Mouse (Mus musculus): ENCODE results near the gene Prkca. TPM values are rescaled to one million over a fixed set of nuclear protein-coding genes. Genes with fewer than 3 reads are reported as not detected.

Gene Prkca
- total and polyA plus RNA-seq, 3 experiments, result 15.3 to 30.9 (median 19.9) TPM

- no peak for DNase-seq (ENCODE audit: low read depth, low spot score)
- Histone ChIP-seq H3K36me3 (ENCODE audit: control insufficient read depth in 1 of 2, insufficient read depth in 2 of 2, low read length in 2 of 2) (peaks cover 0 to 20% of the 10 kb centered on the region in 2 experiments; a peak in 2 of 4 replicates), H3K9ac (ENCODE audit: control insufficient read depth, low read depth, low read length, poor library complexity, severe bottlenecking) (no peak overlapping the region), H3K27ac (ENCODE audit: control insufficient read depth, low read depth, low read length) (no peak overlapping the region), H3K4me1 (ENCODE audit: control insufficient read depth in 1 of 2, insufficient read depth in 2 of 2, low read length in 2 of 2) (peaks cover 3 to 5% of the 10 kb centered on the region in 2 experiments; a peak in 3 of 4 replicates), H3K79me2 (ENCODE audit: control insufficient read depth, insufficient read depth, low read length, poor library complexity) (peaks cover 1% of the 10 kb centered on the region; the same call in 1 of the 2 replicates), H3K27me3 (ENCODE audit: control insufficient read depth in 1 of 2, insufficient read depth in 2 of 2, low read length in 2 of 2) (no peaks in the 10 kb centered on the region), H3K4me3 (ENCODE audit: control insufficient read depth in 1 of 2, insufficient read depth in 1 of 2, low read depth in 2 of 2, low read length in 2 of 2) (no peak overlapping the region), H3K9me3 (replicated peaks; ENCODE audit: insufficient read depth, low read length) (no peaks in the 10 kb centered on the region)
- TF ChIP-seq GATA1 (IDR thresholded peaks at IDR 0.05; ENCODE audit: low read depth, low read length) (no peak), BHLHE40 (IDR thresholded peaks at IDR 0.05; ENCODE audit: borderline replicate concordance, low read depth, low read length) (no peak), E2F4 (IDR thresholded peaks at IDR 0.05; ENCODE audit: borderline replicate concordance, low read depth, low read length) (no peak), CTCF (IDR thresholded peaks at IDR 0.05 in 2 of 3, conservative IDR thresholded peaks at IDR 0.05 in 1 of 3; ENCODE audit: control insufficient read depth in 1 of 3, insufficient read depth in 1 of 3, low read depth in 2 of 3, low read length in 3 of 3, poor library complexity in 1 of 3, severe bottlenecking in 1 of 3) (no peak), ZKSCAN1 (IDR thresholded peaks at IDR 0.05; ENCODE audit: low read depth, low read length) (no peak), USF1 (IDR thresholded peaks at IDR 0.05; ENCODE audit: low read depth, low read length) (no peak), MAX (IDR thresholded peaks at IDR 0.05; ENCODE audit: low read length) (no peak)
These were observed 74.2 kb downstream of the Prkca start for GRCm38 (mm10) chr11:108269516-108269915.

DNA sequence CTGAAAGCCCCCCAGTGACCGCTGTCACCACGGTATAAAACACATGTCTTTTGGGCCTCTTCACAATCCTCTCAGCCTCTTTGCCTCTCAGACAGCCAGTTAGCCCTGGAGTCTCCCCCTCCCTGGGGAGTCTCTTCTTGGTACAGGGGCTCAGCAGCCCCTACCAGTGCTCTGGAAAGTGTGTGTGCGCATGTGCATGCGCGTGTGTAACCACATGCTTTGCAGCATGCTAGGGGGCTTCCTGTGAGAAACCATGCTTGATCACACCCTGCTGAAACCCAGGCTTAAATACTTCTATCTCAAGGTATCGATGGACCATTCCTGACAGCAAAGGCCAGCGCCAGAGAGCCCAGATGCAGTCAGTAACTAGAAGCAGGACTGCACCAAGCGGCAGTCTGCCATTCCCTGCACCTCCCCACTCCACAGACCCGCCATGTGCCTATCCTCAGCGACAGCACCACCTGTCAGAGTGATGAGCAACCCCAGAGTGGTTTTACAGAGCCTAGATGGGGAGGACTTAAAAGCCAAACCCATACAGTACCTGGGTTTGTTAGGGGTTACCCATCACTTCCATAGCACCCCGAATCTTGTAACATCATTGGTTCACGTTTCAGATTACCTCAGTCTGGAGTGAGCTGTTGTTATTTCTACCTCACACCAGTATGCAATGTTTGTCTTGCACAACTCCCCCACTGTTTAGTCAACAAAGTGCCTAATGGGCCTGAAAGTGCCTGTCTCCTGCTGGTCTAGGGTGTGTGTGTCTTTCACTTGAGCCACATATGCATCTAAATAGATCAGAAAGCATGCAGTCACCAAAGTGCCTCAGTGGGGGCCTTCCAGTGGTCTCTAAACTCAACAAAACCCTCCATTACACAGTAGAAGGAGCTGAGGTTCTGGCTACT, 75.1 kb downstream of the Prkca start:
- Histone ChIP-seq H3K27me3 (ENCODE audit: control insufficient read depth in 1 of 2, insufficient read depth in 2 of 2, low read length in 2 of 2) (no peaks in the 10 kb centered on the region), H3K79me2 (ENCODE audit: control insufficient read depth, insufficient read depth, low read length, poor library complexity) (peaks cover 3% of the 10 kb centered on the region; the same call in 1 of the 2 replicates), H3K27ac (ENCODE audit: control insufficient read depth, low read depth, low read length) (no peak overlapping the region), H3K4me3 (ENCODE audit: control insufficient read depth in 1 of 2, insufficient read depth in 1 of 2, low read depth in 2 of 2, low read length in 2 of 2) (no peak overlapping the region), H3K36me3 (ENCODE audit: control insufficient read depth in 1 of 2, insufficient read depth in 2 of 2, low read length in 2 of 2) (peaks cover 0 to 27% of the 10 kb centered on the region in 2 experiments; a peak in 2 of 4 replicates), H3K4me1 (ENCODE audit: control insufficient read depth in 1 of 2, insufficient read depth in 2 of 2, low read length in 2 of 2) (peaks cover 10 to 11% of the 10 kb centered on the region in 2 experiments), H3K9me3 (replicated peaks; ENCODE audit: insufficient read depth, low read length) (no peaks in the 10 kb centered on the region), H3K9ac (ENCODE audit: control insufficient read depth, low read depth, low read length, poor library complexity, severe bottlenecking) (no peak overlapping the region)
- TF ChIP-seq MXI1 (IDR thresholded peaks at IDR 0.05; ENCODE audit: low read depth, low read length), result no peak
- TF ChIP-seq TAL1 (IDR thresholded peaks at IDR 0.05; ENCODE audit: low read length), result no peak
- no peak for TF ChIP-seq MYB (IDR thresholded peaks at IDR 0.05; ENCODE audit: low read depth, low read length)
- no peak for TF ChIP-seq SMC3 (IDR thresholded peaks at IDR 0.05; ENCODE audit: low read depth, low read length)
- no peak for TF ChIP-seq USF2 (IDR thresholded peaks at IDR 0.05; ENCODE audit: borderline replicate concordance in 1 of 2, insufficient read depth in 1 of 2, low read depth in 1 of 2, low read length in 2 of 2)
- no peak for TF ChIP-seq POLR2AphosphoS2 (IDR thresholded peaks at IDR 0.05; ENCODE audit: low read length)
- no peak for TF ChIP-seq TCF12 (IDR thresholded peaks at IDR 0.05; ENCODE audit: low read depth, low read length)
- no peak for TF ChIP-seq CHD2 (IDR thresholded peaks at IDR 0.05; ENCODE audit: low read length)
- no peak for TF ChIP-seq CHD1 (IDR thresholded peaks at IDR 0.05; ENCODE audit: low read depth, low read length)
- no peak for TF ChIP-seq JUND (IDR thresholded peaks at IDR 0.05; ENCODE audit: low read depth, low read length)
- TF ChIP-seq POLR2A (IDR thresholded peaks at IDR 0.05; ENCODE audit: control insufficient read depth in 1 of 2, insufficient read depth in 1 of 2, low read depth in 1 of 2, low read length in 2 of 2, poor library complexity in 1 of 2), result no peak
- no peak for TF ChIP-seq RCOR1 (IDR thresholded peaks at IDR 0.05; ENCODE audit: low read depth, low read length)
- no peak for TF ChIP-seq CTCF (IDR thresholded peaks at IDR 0.05 in 2 of 3, conservative IDR thresholded peaks at IDR 0.05 in 1 of 3; ENCODE audit: control insufficient read depth in 1 of 3, insufficient read depth in 1 of 3, low read depth in 2 of 3, low read length in 3 of 3, poor library complexity in 1 of 3, severe bottlenecking in 1 of 3)
- DNase-seq (ENCODE audit: low read depth, low spot score), result no peak

Measured in MEL (cell line).